Mouse (Mus musculus) CD4-positive, CD25-positive, alpha-beta regulatory T cell, adult 2 months (primary cell): ENCODE measurements at regions not wholly inside any gene's neighbourhood (a gene's known extent, or its start where the extent isn't known, plus 50 kb on each side); places are given as distances from the start of the nearest gene placed in this dataset.

ENCODE experiments used
- DNase-seq: peaks from one replicate; pipeline ENCODE4 v3.0.0-alpha.2; 2012; ENCODE audit warnings: low read depth, low spot score

GRCm38 (mm10) chr2:172698961-172699360, 149.6 kb downstream of the Tfap2c start:
- no peak for DNase-seq

GRCm38 (mm10) chr2:172699654-172700053, 150.3 kb downstream of the Tfap2c start:
- no peak for DNase-seq

- no peak for DNase-seq
Observed at GRCm38 (mm10) chr2:172710641-172711040, 161.2 kb downstream of the Tfap2c start.

GRCm38 (mm10) chr2:172726701-172727100, 177.3 kb downstream of the Tfap2c start:
- DNase-seq = no peak

GRCm38 (mm10) chr2:172727576-172727975, 178.2 kb downstream of the Tfap2c start:
- no peak for DNase-seq

GRCm38 (mm10) chr2:172728240-172728821, 178.9 kb downstream of the Tfap2c start:
- DNase-seq = peak; percentile 3

- no peak for DNase-seq
Observed at GRCm38 (mm10) chr2:172729151-172729550, 179.8 kb downstream of the Tfap2c start.

- DNase-seq = no peak
Observed at GRCm38 (mm10) chr2:172729741-172730140, 180.3 kb downstream of the Tfap2c start.

GRCm38 (mm10) chr2:172731408-172731807, 182.0 kb downstream of the Tfap2c start:
- no peak for DNase-seq

- no peak for DNase-seq
Observed at GRCm38 (mm10) chr2:172732453-172733210, 183.2 kb downstream of the Tfap2c start.

GRCm38 (mm10) chr2:172733403-172733995, 184.1 kb downstream of the Tfap2c start:
- no peak for DNase-seq

- no peak for DNase-seq
Observed at GRCm38 (mm10) chr2:172735621-172736020, 186.2 kb downstream of the Tfap2c start.

- DNase-seq = peak; percentile 2
Observed at GRCm38 (mm10) chr2:172739041-172739491, 189.7 kb downstream of the Tfap2c start.

GRCm38 (mm10) chr2:172739529-172739928, 190.1 kb downstream of the Tfap2c start:
- no peak for DNase-seq

- DNase-seq = no peak
Observed at GRCm38 (mm10) chr2:172751364-172751763, 188.8 kb downstream of the Bmp7 start.

GRCm38 (mm10) chr2:172755686-172756471, 184.2 kb downstream of the Bmp7 start:
- DNase-seq = no peak

GRCm38 (mm10) chr2:172756472-172756860, 183.7 kb downstream of the Bmp7 start:
- no peak for DNase-seq

- DNase-seq = no peak
Observed at GRCm38 (mm10) chr2:172758497-172758896, 181.6 kb downstream of the Bmp7 start.

- DNase-seq = no peak
Observed at GRCm38 (mm10) chr2:172765260-172765659, 174.9 kb downstream of the Bmp7 start.

GRCm38 (mm10) chr2:172766403-172766802, 173.7 kb downstream of the Bmp7 start:
- no peak for DNase-seq

GRCm38 (mm10) chr2:172768756-172769155, 171.4 kb downstream of the Bmp7 start:
- no peak for DNase-seq

- no peak for DNase-seq
Observed at GRCm38 (mm10) chr2:172770061-172770460, 170.1 kb downstream of the Bmp7 start.
